Mouse (Mus musculus) bone marrow, adult 2 months (tissue): ENCODE results near the gene Trf. TPM values are rescaled to one million over a fixed set of nuclear protein-coding genes. Genes with fewer than 3 reads are reported as not detected.

ENCODE experiments used
- H3K27ac ChIP-seq: fragments of 200-500 bp; 2 replicates; pipeline ENCODE4 v1.5.1; 2012; ENCODE audit warnings: low read depth, mild to moderate bottlenecking, control low read depth, inconsistent platforms, low read length; ENCODE audit not compliant: control insufficient read depth, poor library complexity, insufficient read depth
- H3K4me1 ChIP-seq: fragments of 200-500 bp; 2 replicates; pipeline ENCODE4 v1.6.1; 2011; ENCODE audit warnings: low read length; ENCODE audit not compliant: control insufficient read depth, insufficient read depth
- H3K4me3 ChIP-seq: fragments of 200-500 bp; replicated peaks from 2 replicates; pipeline ENCODE3; 2011; ENCODE audit warnings: mild to moderate bottlenecking, low read depth, low read length, control low read depth; ENCODE audit not compliant: control insufficient read depth
- CTCF ChIP-seq: fragments of 200-500 bp; IDR thresholded peaks from 2 replicates; pipeline ENCODE4 v1.5.1; 2011; ENCODE audit warnings: low read length, control low read depth; ENCODE audit not compliant: control insufficient read depth, insufficient read depth
- WGBS: fragments of 180-500 bp; shearing (Covaris S2); methylation state at CpG from one replicate; pipeline ENCODE4 v1.1.7; 2018; 5-methylcytosine and 5-hydroxymethylcytosine counted together
- polyA plus RNA-seq: library from polyadenylated mRNA; stranded (reverse); fragments of >200 nt; gene quantifications from 2 replicates; pipeline ENCODE4 v1.2.4, GENCODE M21; 2011; ENCODE audit warnings: low replicate concordance; ENCODE audit not compliant: missing spikeins, insufficient read depth, insufficient read length

Trf gene
- polyA plus RNA-seq, 1 experiment = 106 TPM

- 69% methylated on average over 2 of the region's 2 CpGs for WGBS
- H3K27ac ChIP-seq = no peak overlapping the region
- TF ChIP-seq CTCF = no peak
- no peak overlapping the region for H3K4me3 ChIP-seq
- no peaks in the 10 kb centered on the region; the same call in 1 of the 2 replicates for H3K4me1 ChIP-seq
Observed at GRCm38 (mm10) chr9:103154568-103154967, 75.7 kb downstream of the Trf start.

Other genes with a start within 250 kb of the Trf start
- 0.57 and 0.77 TPM in 2 replicates for gene Slco2a1, start 241.7 kb downstream of the Trf start, polyA plus RNA-seq
- gene Rab6b, start 118.7 kb downstream of the Trf start, polyA plus RNA-seq = 1.3 and 1.8 TPM in 2 replicates
- 5.3 and 5.5 TPM in 2 replicates for gene Srprb, start 28.3 kb downstream of the Trf start, polyA plus RNA-seq
- not detected in 2 replicates for gene Gm20425, start 137 bp downstream of the Trf start, polyA plus RNA-seq
- gene 1300017J02Rik, start 74.6 kb upstream of the Trf start, polyA plus RNA-seq = 52.1 and 67.0 TPM in 2 replicates
- gene Topbp1, start 74.8 kb upstream of the Trf start, polyA plus RNA-seq = 46.9 and 52.8 TPM in 2 replicates
- 47.9 and 78.8 TPM in 2 replicates for gene Cdv3, start 135.4 kb upstream of the Trf start, polyA plus RNA-seq
- 11.3 and 13.3 TPM in 2 replicates for gene Bfsp2, start 250.0 kb upstream of the Trf start, polyA plus RNA-seq